Mouse (Mus musculus): Measurements from ENCODE around the gene 4930469K13Rik. TPM values are rescaled to one million over a fixed set of nuclear protein-coding genes. Genes with fewer than 3 reads are reported as not detected.

4930469K13Rik gene
- polyA plus RNA-seq, 1 experiment from 2014 or later, result 16.5 TPM

GRCm38 (mm10) chr11:34008214-34008613 is 90.1 kb downstream of the 4930469K13Rik start:
- Histone ChIP-seq H3K9ac (no peak overlapping the region), H3K27me3 (ENCODE audit: control insufficient read depth, insufficient read depth, low read length) (no peaks in the 10 kb centered on the region), H3K27ac (no peak overlapping the region), H3K4me1 (replicated peaks; ENCODE audit: control insufficient read depth, insufficient read depth, low read length) (no peaks in the 10 kb centered on the region), H3K36me3 (replicated peaks; ENCODE audit: control insufficient read depth, insufficient read depth) (no peaks in the 10 kb centered on the region), H3K9me3 (ENCODE audit: control insufficient read depth, low read length) (no peaks in the 10 kb centered on the region), H3K4me3 (replicated peaks; ENCODE audit: low read length) (no peak overlapping the region), H3K4me2 (replicated peaks) (no peak overlapping the region)
- ATAC-seq (ENCODE audit: low FRiP score), result no peak
- no peak for DNase-seq (ENCODE audit: low spot score)
- 95% methylated on average over 11 of the region's 11 CpGs for WGBS

- Histone ChIP-seq H3K4me1 (replicated peaks; ENCODE audit: control insufficient read depth, insufficient read depth, low read length) (no peaks in the 10 kb centered on the region), H3K4me2 (replicated peaks) (no peak overlapping the region), H3K9ac (no peak overlapping the region), H3K27ac (no peak overlapping the region), H3K27me3 (ENCODE audit: control insufficient read depth, insufficient read depth, low read length) (no peaks in the 10 kb centered on the region), H3K4me3 (replicated peaks; ENCODE audit: low read length) (no peak overlapping the region), H3K9me3 (ENCODE audit: control insufficient read depth, low read length) (no peaks in the 10 kb centered on the region), H3K36me3 (replicated peaks; ENCODE audit: control insufficient read depth, insufficient read depth) (no peaks in the 10 kb centered on the region)
- WGBS, result 92% methylated on average over 2 of the region's 2 CpGs
- DNase-seq (ENCODE audit: low spot score) (no peak), ATAC-seq (ENCODE audit: low FRiP score) (no peak)
Measured at GRCm38 (mm10) chr11:34007616-34008015, 90.7 kb downstream of the 4930469K13Rik start.

- Histone ChIP-seq H3K4me2 (replicated peaks) (no peak overlapping the region), H3K4me3 (replicated peaks; ENCODE audit: low read length) (no peak overlapping the region), H3K27ac (no peak overlapping the region), H3K9me3 (ENCODE audit: control insufficient read depth, low read length) (no peaks in the 10 kb centered on the region), H3K27me3 (ENCODE audit: control insufficient read depth, insufficient read depth, low read length) (no peaks in the 10 kb centered on the region), H3K36me3 (replicated peaks; ENCODE audit: control insufficient read depth, insufficient read depth) (no peaks in the 10 kb centered on the region), H3K9ac (no peak overlapping the region), H3K4me1 (replicated peaks; ENCODE audit: control insufficient read depth, insufficient read depth, low read length) (peaks cover 7% of the 10 kb centered on the region; the same call in 1 of the 2 replicates)
- ATAC-seq (ENCODE audit: low FRiP score), result no peak
- 81% methylated on average over 5 of the region's 5 CpGs for WGBS
- no peak for DNase-seq (ENCODE audit: low spot score)
Measured at GRCm38 (mm10) chr11:34002593-34002965, 95.8 kb downstream of the 4930469K13Rik start.

- Histone ChIP-seq H3K4me1 (replicated peaks; ENCODE audit: control insufficient read depth, insufficient read depth, low read length) (peaks cover 7% of the 10 kb centered on the region; the same call in 1 of the 2 replicates), H3K9me3 (ENCODE audit: control insufficient read depth, low read length) (no peaks in the 10 kb centered on the region), H3K4me2 (replicated peaks) (no peak overlapping the region), H3K36me3 (replicated peaks; ENCODE audit: control insufficient read depth, insufficient read depth) (no peaks in the 10 kb centered on the region), H3K9ac (no peak overlapping the region), H3K4me3 (replicated peaks; ENCODE audit: low read length) (no peak overlapping the region), H3K27ac (no peak overlapping the region), H3K27me3 (ENCODE audit: control insufficient read depth, insufficient read depth, low read length) (no peaks in the 10 kb centered on the region)
- ATAC-seq (ENCODE audit: low FRiP score), result no peak
- 7% methylated on average over 5 of the region's 5 CpGs for WGBS
- peak; percentile 67 for DNase-seq (ENCODE audit: low spot score)
Measured at GRCm38 (mm10) chr11:34001938-34002592, 96.3 kb downstream of the 4930469K13Rik start.

GRCm38 (mm10) chr11:34000416-34000815 is 97.9 kb downstream of the 4930469K13Rik start:
- Histone ChIP-seq H3K9me3 (ENCODE audit: control insufficient read depth, low read length) (no peaks in the 10 kb centered on the region), H3K4me3 (replicated peaks; ENCODE audit: low read length) (no peak overlapping the region), H3K27me3 (ENCODE audit: control insufficient read depth, insufficient read depth, low read length) (no peaks in the 10 kb centered on the region), H3K36me3 (replicated peaks; ENCODE audit: control insufficient read depth, insufficient read depth) (no peaks in the 10 kb centered on the region), H3K4me1 (replicated peaks; ENCODE audit: control insufficient read depth, insufficient read depth, low read length) (peaks cover 7% of the 10 kb centered on the region; the same call in 1 of the 2 replicates), H3K4me2 (replicated peaks) (no peak overlapping the region), H3K27ac (no peak overlapping the region), H3K9ac (no peak overlapping the region)
- no peak for ATAC-seq (ENCODE audit: low FRiP score)
- no peak for DNase-seq (ENCODE audit: low spot score)
- whole genome bisulfite sequencing, result 85% methylated on average over 3 of the region's 3 CpGs

- WGBS, result 29% methylated on average over 10 of the region's 10 CpGs
- DNase-seq (ENCODE audit: low spot score) (no peak), ATAC-seq (ENCODE audit: low FRiP score) (no peak)
- Histone ChIP-seq H3K9ac (no peak overlapping the region), H3K4me1 (replicated peaks; ENCODE audit: control insufficient read depth, insufficient read depth, low read length) (peaks cover 11% of the 10 kb centered on the region), H3K27me3 (ENCODE audit: control insufficient read depth, insufficient read depth, low read length) (no peaks in the 10 kb centered on the region), H3K36me3 (replicated peaks; ENCODE audit: control insufficient read depth, insufficient read depth) (no peaks in the 10 kb centered on the region), H3K9me3 (ENCODE audit: control insufficient read depth, low read length) (no peaks in the 10 kb centered on the region), H3K27ac (peak overlapping the region; percentile 65), H3K4me2 (replicated peaks) (no peak overlapping the region), H3K4me3 (replicated peaks; ENCODE audit: low read length) (no peak overlapping the region)
Measured at GRCm38 (mm10) chr11:33998244-33998643, 100.1 kb downstream of the 4930469K13Rik start.

GRCm38 (mm10) chr11:33993496-33993895 is 104.9 kb downstream of the 4930469K13Rik start:
- Histone ChIP-seq H3K27ac (no peak overlapping the region), H3K9ac (no peak overlapping the region), H3K4me1 (replicated peaks; ENCODE audit: control insufficient read depth, insufficient read depth, low read length) (peaks cover 22% of the 10 kb centered on the region), H3K4me2 (replicated peaks) (peak overlapping the region; percentile 42), H3K36me3 (replicated peaks; ENCODE audit: control insufficient read depth, insufficient read depth) (no peaks in the 10 kb centered on the region), H3K4me3 (replicated peaks; ENCODE audit: low read length) (no peak overlapping the region), H3K27me3 (ENCODE audit: control insufficient read depth, insufficient read depth, low read length) (no peaks in the 10 kb centered on the region), H3K9me3 (ENCODE audit: control insufficient read depth, low read length) (no peaks in the 10 kb centered on the region)
- ATAC-seq (ENCODE audit: low FRiP score) (no peak), DNase-seq (ENCODE audit: low spot score) (no peak)
- 58% methylated on average over 5 of the region's 5 CpGs for WGBS

GRCm38 (mm10) chr11:33992938-33993337 is 105.4 kb downstream of the 4930469K13Rik start, which contains the start of gene Kcnip1:
Gene Kcnip1 (minus strand): TSS chr11:33993152.
- Histone ChIP-seq H3K36me3 (replicated peaks; ENCODE audit: control insufficient read depth, insufficient read depth) (no peaks in the 10 kb centered on the region), H3K9me3 (ENCODE audit: control insufficient read depth, low read length) (no peaks in the 10 kb centered on the region), H3K27me3 (ENCODE audit: control insufficient read depth, insufficient read depth, low read length) (no peaks in the 10 kb centered on the region), H3K4me3 (replicated peaks; ENCODE audit: low read length) (peak within 1 kb of the TSS; percentile 8; the same call in 1 of the 2 replicates), H3K4me2 (replicated peaks) (peak within 1 kb of the TSS; percentile 42), H3K27ac (no peak within 1 kb of the TSS), H3K4me1 (replicated peaks; ENCODE audit: control insufficient read depth, insufficient read depth, low read length) (peaks cover 18% of the 10 kb centered on the region), H3K9ac (no peak within 1 kb of the TSS)
- WGBS, result 17% methylated on average over 12 of the region's 12 CpGs
- ATAC-seq (ENCODE audit: low FRiP score), result peak; percentile 53; the same call in 1 of the 2 replicates
- DNase-seq (ENCODE audit: low spot score), result no peak

- Histone ChIP-seq H3K4me1 (replicated peaks; ENCODE audit: control insufficient read depth, insufficient read depth, low read length) (peaks cover 18% of the 10 kb centered on the region), H3K27me3 (ENCODE audit: control insufficient read depth, insufficient read depth, low read length) (no peaks in the 10 kb centered on the region)
Measured at GRCm38 (mm10) chr11:33990002-33990401, 108.4 kb downstream of the 4930469K13Rik start.

More at GRCm38 (mm10) chr11:33990002-33990401, 108.4 kb downstream of the 4930469K13Rik start:
- DNase-seq (ENCODE audit: low spot score) (no peak), ATAC-seq (ENCODE audit: low FRiP score) (no peak)
- Histone ChIP-seq H3K4me2 (replicated peaks) (no peak overlapping the region), H3K36me3 (replicated peaks; ENCODE audit: control insufficient read depth, insufficient read depth) (no peaks in the 10 kb centered on the region), H3K27ac (no peak overlapping the region), H3K9me3 (ENCODE audit: control insufficient read depth, low read length) (no peaks in the 10 kb centered on the region), H3K4me3 (replicated peaks; ENCODE audit: low read length) (no peak overlapping the region), H3K9ac (no peak overlapping the region)
- 88% methylated on average over 5 of the region's 5 CpGs for WGBS
